Mouse (Mus musculus) forebrain, embryonic 11.5 days (tissue): ENCODE data around the gene Jag2. TPM values are rescaled to one million over a fixed set of nuclear protein-coding genes. Genes with fewer than 3 reads are reported as not detected.

Experiments
- ATAC-seq: fragments of 200-750 bp; cut with Nextera tagmentation; replicated peaks from 2 replicates; pipeline ENCODE4 v1.8.0; 2017; ENCODE audit warnings: moderate TSS enrichment; ENCODE audit not compliant: low FRiP score
- DNase-seq: peaks from one replicate; pipeline ENCODE4 v3.0.0-alpha.2; 2017; ENCODE audit warnings: low spot score
- H3K27ac ChIP-seq: fragments of 300-500 bp; sonication (generic); 2 replicates; pipeline ENCODE4 v1.5.1; 2014; ENCODE audit warnings: low read depth, low read length
- H3K27me3 ChIP-seq: fragments of 300-500 bp; sonication (generic); 2 replicates; pipeline ENCODE4 v1.6.1; 2014; ENCODE audit warnings: mild to moderate bottlenecking, low read length, mixed read lengths; ENCODE audit not compliant: control insufficient read depth, insufficient read depth
- H3K36me3 ChIP-seq: fragments of 300-500 bp; sonication (generic); 2 replicates; pipeline ENCODE4 v1.6.1; 2014; ENCODE audit warnings: mild to moderate bottlenecking, low read length, moderate library complexity, mixed read lengths; ENCODE audit not compliant: control insufficient read depth, insufficient read depth
- H3K4me1 ChIP-seq: fragments of 300-500 bp; sonication (generic); replicated peaks from 2 replicates; pipeline ENCODE4 v1.6.1; 2014; ENCODE audit warnings: low read length, mixed read lengths; ENCODE audit not compliant: control insufficient read depth, insufficient read depth
- H3K4me2 ChIP-seq: fragments of 300-500 bp; sonication (generic); 2 replicates; pipeline ENCODE4 v1.6.1; 2014; ENCODE audit warnings: low read depth, mild to moderate bottlenecking, low read length, moderate library complexity, mixed read lengths; ENCODE audit not compliant: severe bottlenecking
- H3K4me3 ChIP-seq: fragments of 300-500 bp; sonication (generic); 2 replicates; pipeline ENCODE4 v1.5.1; 2014; ENCODE audit warnings: low read depth, low read length
- H3K9ac ChIP-seq: fragments of 300-500 bp; sonication (generic); 2 replicates; pipeline ENCODE4 v1.6.1; 2014; ENCODE audit warnings: low read length
- H3K9me3 ChIP-seq: fragments of 300-500 bp; sonication (generic); 2 replicates; pipeline ENCODE4 v1.6.1; 2016; ENCODE audit warnings: low read length, mixed read lengths; ENCODE audit not compliant: control insufficient read depth
- WGBS: fragments of 180-500 bp; shearing (Covaris S2); extraction: QIAGEN DNeasy Blood & Tissue Kit; methylation state at CpG from one replicate; pipeline ENCODE4 v1.1.7; 2014; 5-methylcytosine and 5-hydroxymethylcytosine counted together
- polyA plus RNA-seq: library from polyadenylated mRNA; unstranded; fragments of >200 nt; fragmentation: Nextera tagmentation; extraction: Ambion mirVana; gene quantifications from 2 replicates; pipeline ENCODE4 v1.2.1, GENCODE M21; 2014

Gene Jag2
- polyA plus RNA-seq, 1 experiment from 2014 or later, result 3.2 TPM

- no peaks in the 10 kb centered on the region for H3K36me3 ChIP-seq
- no peak for ATAC-seq
- WGBS, result 97% methylated on average over 22 of the region's 22 CpGs
Measured at GRCm38 (mm10) chr12:112908991-112909390, 20.6 kb downstream of the Jag2 start.

GRCm38 (mm10) chr12:112905001-112905400, 24.6 kb downstream of the Jag2 start:
- DNase-seq, result no peak

More at GRCm38 (mm10) chr12:112908991-112909390, 20.6 kb downstream of the Jag2 start:
- DNase-seq, result no peak
- H3K4me2 ChIP-seq, result no peak overlapping the region
- H3K4me3 ChIP-seq, result no peak overlapping the region
- no peaks in the 10 kb centered on the region for H3K4me1 ChIP-seq
- H3K27me3 ChIP-seq, result no peaks in the 10 kb centered on the region
- no peaks in the 10 kb centered on the region for H3K9me3 ChIP-seq
- H3K27ac ChIP-seq, result no peak overlapping the region
- no peak overlapping the region for H3K9ac ChIP-seq

GRCm38 (mm10) chr12:112903941-112904340, 25.6 kb downstream of the Jag2 start:
- Histone ChIP-seq H3K27ac (no peak overlapping the region), H3K27me3 (no peaks in the 10 kb centered on the region), H3K4me1 (no peaks in the 10 kb centered on the region), H3K36me3 (no peaks in the 10 kb centered on the region), H3K9ac (no peak overlapping the region), H3K9me3 (no peaks in the 10 kb centered on the region), H3K4me2 (no peak overlapping the region), H3K4me3 (no peak overlapping the region)
- ATAC-seq (no peak), DNase-seq (no peak)
- WGBS, result 78% methylated on average over 8 of the region's 8 CpGs

More at GRCm38 (mm10) chr12:112905001-112905400, 24.6 kb downstream of the Jag2 start:
- Histone ChIP-seq H3K4me3 (no peak overlapping the region), H3K9ac (no peak overlapping the region), H3K4me1 (no peaks in the 10 kb centered on the region), H3K27me3 (no peaks in the 10 kb centered on the region), H3K27ac (no peak overlapping the region), H3K9me3 (no peaks in the 10 kb centered on the region), H3K36me3 (no peaks in the 10 kb centered on the region), H3K4me2 (no peak overlapping the region)
- ATAC-seq, result no peak
- 84% methylated on average over 5 of the region's 5 CpGs for WGBS

GRCm38 (mm10) chr12:112900641-112901040, 28.9 kb downstream of the Jag2 start:
- WGBS, result 88% methylated on average over 9 of the region's 9 CpGs
- Histone ChIP-seq H3K9me3 (no peaks in the 10 kb centered on the region), H3K27ac (no peak overlapping the region), H3K4me3 (no peak overlapping the region), H3K4me2 (no peak overlapping the region), H3K9ac (no peak overlapping the region), H3K4me1 (no peaks in the 10 kb centered on the region; the same call in 1 of the 2 replicates), H3K36me3 (no peaks in the 10 kb centered on the region), H3K27me3 (no peaks in the 10 kb centered on the region)
- DNase-seq, result no peak
- ATAC-seq, result no peak

GRCm38 (mm10) chr12:112898960-112899359, 30.6 kb downstream of the Jag2 start:
- H3K27ac ChIP-seq, result no peak overlapping the region
- DNase-seq (no peak), ATAC-seq (no peak)
- 64% methylated on average over 4 of the region's 4 CpGs for WGBS
- H3K36me3 ChIP-seq, result no peaks in the 10 kb centered on the region
- H3K4me3 ChIP-seq, result no peak overlapping the region
- H3K27me3 ChIP-seq, result no peaks in the 10 kb centered on the region
- no peaks in the 10 kb centered on the region for H3K9me3 ChIP-seq
- H3K9ac ChIP-seq, result no peak overlapping the region
- H3K4me1 ChIP-seq, result no peaks in the 10 kb centered on the region; the same call in 1 of the 2 replicates
- no peak overlapping the region for H3K4me2 ChIP-seq

- Histone ChIP-seq H3K27ac (no peak overlapping the region), H3K27me3 (no peaks in the 10 kb centered on the region), H3K4me2 (no peak overlapping the region), H3K9ac (no peak overlapping the region), H3K9me3 (no peaks in the 10 kb centered on the region), H3K4me1 (no peaks in the 10 kb centered on the region; the same call in 1 of the 2 replicates), H3K36me3 (no peaks in the 10 kb centered on the region), H3K4me3 (no peak overlapping the region)
- 79% methylated on average over 12 of the region's 12 CpGs for WGBS
- DNase-seq (no peak), ATAC-seq (no peak)
Measured at GRCm38 (mm10) chr12:112898351-112898750, 31.2 kb downstream of the Jag2 start.

- 46% methylated on average over 16 of the region's 16 CpGs for WGBS
- H3K4me1 ChIP-seq, result no peaks in the 10 kb centered on the region; the same call in 1 of the 2 replicates
- DNase-seq (peak; percentile 67), ATAC-seq (peak; percentile 82)
- H3K4me3 ChIP-seq, result no peak overlapping the region
- H3K4me2 ChIP-seq, result no peak overlapping the region
- no peaks in the 10 kb centered on the region for H3K36me3 ChIP-seq
- H3K9ac ChIP-seq, result no peak overlapping the region
- H3K27me3 ChIP-seq, result no peaks in the 10 kb centered on the region
- no peak overlapping the region for H3K27ac ChIP-seq
- H3K9me3 ChIP-seq, result no peaks in the 10 kb centered on the region
Measured at GRCm38 (mm10) chr12:112897522-112898212, 31.9 kb downstream of the Jag2 start.

GRCm38 (mm10) chr12:112894969-112895368, 34.6 kb downstream of the Jag2 start:
- Histone ChIP-seq H3K27me3 (no peaks in the 10 kb centered on the region), H3K4me3 (no peak overlapping the region), H3K9me3 (no peaks in the 10 kb centered on the region), H3K27ac (no peak overlapping the region), H3K4me1 (no peaks in the 10 kb centered on the region; the same call in 1 of the 2 replicates), H3K36me3 (no peaks in the 10 kb centered on the region), H3K4me2 (no peak overlapping the region), H3K9ac (no peak overlapping the region)
- no peak for DNase-seq
- WGBS, result 78% methylated on average over 4 of the region's 4 CpGs
- ATAC-seq, result no peak
